Mouse (Mus musculus) limb, embryonic 15.5 days (tissue): ENCODE data around the gene Gm42715. TPM values are rescaled to one million over a fixed set of nuclear protein-coding genes. Genes with fewer than 3 reads are reported as not detected.

Source experiments
- ATAC-seq: fragments of 200-750 bp; cut with Nextera tagmentation; 2 replicates; pipeline ENCODE4 v1.8.0; 2017; ENCODE audit warnings: low read depth, moderate TSS enrichment; ENCODE audit not compliant: insufficient number of reproducible peaks, low FRiP score, low TSS enrichment
- H3K27ac ChIP-seq: fragments of 300-500 bp; sonication (generic); 2 replicates; pipeline ENCODE4 v1.5.1; 2015; ENCODE audit warnings: moderate library complexity, mild to moderate bottlenecking, inconsistent platforms
- H3K27me3 ChIP-seq: fragments of 300-500 bp; sonication (generic); 2 replicates; pipeline ENCODE4 v1.6.1; 2015; ENCODE audit warnings: inconsistent platforms
- H3K36me3 ChIP-seq: fragments of 300-500 bp; sonication (generic); 2 replicates; pipeline ENCODE4 v1.6.1; 2015; ENCODE audit warnings: inconsistent platforms
- H3K4me1 ChIP-seq: fragments of 300-500 bp; sonication (generic); 2 replicates; pipeline ENCODE4 v1.6.1; 2015; ENCODE audit warnings: inconsistent platforms
- H3K4me2 ChIP-seq: fragments of 300-500 bp; sonication (generic); 2 replicates; pipeline ENCODE4 v1.6.1; 2015; ENCODE audit warnings: mild to moderate bottlenecking, inconsistent platforms
- H3K4me3 ChIP-seq: fragments of 300-500 bp; sonication (generic); 2 replicates; pipeline ENCODE4 v1.5.1; 2015; ENCODE audit warnings: mild to moderate bottlenecking, inconsistent platforms
- H3K9ac ChIP-seq: fragments of 300-500 bp; sonication (generic); 2 replicates; pipeline ENCODE4 v1.6.1; 2015; ENCODE audit warnings: inconsistent platforms
- H3K9me3 ChIP-seq: fragments of 300-500 bp; sonication (generic); 2 replicates; pipeline ENCODE4 v1.6.1; 2016; ENCODE audit warnings: inconsistent platforms
- WGBS: fragments of 180-500 bp; shearing (Covaris S2); methylation state at CpG from one replicate; pipeline ENCODE4 v1.1.7; 2015; 5-methylcytosine and 5-hydroxymethylcytosine counted together
- polyA plus RNA-seq: library from polyadenylated mRNA; unstranded; fragments of >200 nt; fragmentation: Nextera tagmentation; extraction: Ambion mirVana; gene quantifications from 2 replicates; pipeline ENCODE4 v1.2.1, GENCODE M21; 2015

Gm42715 gene
- polyA plus RNA-seq, 1 experiment from 2014 or later: 13.1 TPM

GRCm38 (mm10) chr7:127588901-127589300 is 69.5 kb downstream of the Gm42715 start:
- ATAC-seq: no peak
- Histone ChIP-seq H3K27ac (peak overlapping the region; percentile 58; the same call in 1 of the 2 replicates), H3K36me3 (peaks cover 55% of the 10 kb centered on the region), H3K4me1 (peaks cover 17% of the 10 kb centered on the region), H3K4me3 (peak overlapping the region; percentile 89), H3K27me3 (no peaks in the 10 kb centered on the region), H3K4me2 (peak overlapping the region; percentile 87), H3K9ac (peak overlapping the region; percentile 89), H3K9me3 (no peaks in the 10 kb centered on the region)
- WGBS: 4% methylated on average over 29 of the region's 29 CpGs

- Histone ChIP-seq H3K4me3 (peak overlapping the region; percentile 89), H3K27me3 (no peaks in the 10 kb centered on the region), H3K4me2 (peak overlapping the region; percentile 87), H3K27ac (no peak overlapping the region), H3K36me3 (peaks cover 55% of the 10 kb centered on the region), H3K4me1 (peaks cover 17% of the 10 kb centered on the region), H3K9ac (peak overlapping the region; percentile 89; the same call in 1 of the 2 replicates), H3K9me3 (no peaks in the 10 kb centered on the region)
- WGBS: 86% methylated on average over 9 of the region's 9 CpGs
- ATAC-seq: no peak
Measured at GRCm38 (mm10) chr7:127589637-127590036, 70.3 kb downstream of the Gm42715 start.

DNA sequence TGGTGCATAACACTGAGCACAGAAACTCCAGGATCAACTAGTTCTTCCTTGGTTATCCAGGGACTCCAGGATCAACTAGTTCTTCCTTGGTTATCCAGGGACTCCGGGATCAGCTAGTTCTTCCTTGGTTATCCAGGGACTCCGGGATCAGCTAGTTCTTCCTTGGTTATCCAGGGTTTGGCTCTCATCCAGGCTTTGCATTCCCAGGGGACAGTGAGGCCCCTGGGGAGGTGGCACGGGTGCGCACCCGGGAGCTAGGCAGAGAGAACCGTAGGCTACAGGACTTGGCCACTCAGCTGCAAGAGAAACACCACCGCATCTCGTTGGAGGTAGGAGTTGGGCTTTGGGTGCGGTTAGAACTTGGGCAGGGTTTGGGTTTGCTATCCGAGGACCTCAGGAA is 71.7 kb downstream of the Gm42715 start:
- no peak for ATAC-seq
- Histone ChIP-seq H3K27me3 (no peaks in the 10 kb centered on the region), H3K36me3 (peaks cover 65% of the 10 kb centered on the region), H3K27ac (no peak overlapping the region), H3K9ac (no peak overlapping the region), H3K4me2 (no peak overlapping the region), H3K9me3 (no peaks in the 10 kb centered on the region), H3K4me1 (peaks cover 17% of the 10 kb centered on the region), H3K4me3 (no peak overlapping the region)
- WGBS: 92% methylated on average over 10 of the region's 10 CpGs

DNA sequence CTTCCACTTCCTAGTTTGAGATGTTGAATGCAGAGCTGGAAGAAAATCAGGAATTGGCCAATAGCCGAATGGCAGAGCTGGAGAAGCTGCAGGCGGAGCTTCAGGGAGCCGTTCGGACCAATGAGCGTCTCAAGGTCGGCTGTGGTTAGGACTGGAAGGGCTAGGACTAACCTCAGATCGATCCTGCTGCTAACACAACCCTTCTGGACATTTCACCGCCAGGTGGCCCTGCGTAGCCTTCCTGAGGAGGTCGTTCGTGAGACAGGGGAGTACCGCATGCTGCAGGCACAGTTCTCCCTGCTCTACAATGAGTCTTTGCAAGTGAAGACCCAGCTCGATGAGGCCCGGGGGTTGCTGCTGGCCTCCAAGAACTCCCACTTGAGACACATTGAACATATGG is 73.2 kb downstream of the Gm42715 start:
- Histone ChIP-seq H3K36me3 (peaks cover 80% of the 10 kb centered on the region), H3K27ac (no peak overlapping the region), H3K9ac (no peak overlapping the region), H3K4me1 (peaks cover 10% of the 10 kb centered on the region), H3K4me2 (no peak overlapping the region), H3K9me3 (no peaks in the 10 kb centered on the region), H3K4me3 (no peak overlapping the region), H3K27me3 (no peaks in the 10 kb centered on the region)
- ATAC-seq: no peak
- WGBS: 90% methylated on average over 14 of the region's 14 CpGs

GRCm38 (mm10) chr7:127596747-127597146 is 77.4 kb downstream of the Gm42715 start:
- Histone ChIP-seq H3K4me2 (no peak overlapping the region), H3K4me1 (no peaks in the 10 kb centered on the region), H3K4me3 (no peak overlapping the region), H3K36me3 (peaks cover 97% of the 10 kb centered on the region), H3K27ac (no peak overlapping the region), H3K9ac (no peak overlapping the region), H3K9me3 (no peaks in the 10 kb centered on the region), H3K27me3 (no peaks in the 10 kb centered on the region)
- no peak for ATAC-seq
- 94% methylated on average over 17 of the region's 17 CpGs for WGBS

GRCm38 (mm10) chr7:127600612-127601011 is 81.2 kb downstream of the Gm42715 start:
- H3K36me3 ChIP-seq: peaks cover 85% of the 10 kb centered on the region
- H3K4me3 ChIP-seq: no peak overlapping the region
- H3K9me3 ChIP-seq: no peaks in the 10 kb centered on the region
- no peak for ATAC-seq
- WGBS: 90% methylated on average over 7 of the region's 7 CpGs
- no peaks in the 10 kb centered on the region for H3K4me1 ChIP-seq
- no peaks in the 10 kb centered on the region for H3K27me3 ChIP-seq
- no peak overlapping the region for H3K4me2 ChIP-seq
- H3K27ac ChIP-seq: no peak overlapping the region
- no peak overlapping the region for H3K9ac ChIP-seq

DNA sequence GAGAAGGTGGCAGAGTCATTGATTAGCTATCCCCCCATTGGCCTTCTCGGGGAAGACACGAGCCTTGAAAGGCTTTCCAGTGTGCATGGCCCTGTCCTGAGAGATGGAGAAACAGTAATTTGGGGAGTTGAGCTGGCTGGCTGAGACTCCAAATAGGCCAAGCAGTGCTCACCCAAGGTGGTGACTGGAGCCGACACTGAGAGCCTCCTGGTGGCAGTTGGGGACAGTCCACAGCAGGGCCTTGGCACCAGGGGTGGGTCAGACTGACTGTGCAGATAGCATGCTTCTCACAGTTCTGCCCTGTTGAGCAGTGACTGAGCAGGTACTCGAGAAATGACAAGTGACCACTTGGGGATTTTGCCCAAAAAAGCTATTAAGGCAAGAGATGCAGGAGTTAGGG is 82.4 kb downstream of the Gm42715 start:
- H3K9me3 ChIP-seq: no peaks in the 10 kb centered on the region
- H3K9ac ChIP-seq: no peak overlapping the region
- H3K27ac ChIP-seq: no peak overlapping the region
- no peak overlapping the region for H3K4me2 ChIP-seq
- 87% methylated on average over 4 of the region's 4 CpGs for WGBS
- peaks cover 80% of the 10 kb centered on the region for H3K36me3 ChIP-seq
- no peaks in the 10 kb centered on the region for H3K27me3 ChIP-seq
- no peaks in the 10 kb centered on the region for H3K4me1 ChIP-seq
- H3K4me3 ChIP-seq: no peak overlapping the region
- ATAC-seq: no peak

GRCm38 (mm10) chr7:127602903-127603302 is 83.5 kb downstream of the Gm42715 start:
- no peaks in the 10 kb centered on the region for H3K4me1 ChIP-seq
- no peak for ATAC-seq
- 86% methylated on average over 2 of the region's 2 CpGs for WGBS

GRCm38 (mm10) chr7:127604256-127604655 is 84.9 kb downstream of the Gm42715 start:
- Histone ChIP-seq H3K27ac (no peak overlapping the region), H3K9ac (no peak overlapping the region), H3K9me3 (no peaks in the 10 kb centered on the region), H3K36me3 (peaks cover 81% of the 10 kb centered on the region), H3K27me3 (no peaks in the 10 kb centered on the region), H3K4me1 (no peaks in the 10 kb centered on the region), H3K4me3 (no peak overlapping the region), H3K4me2 (no peak overlapping the region)
- ATAC-seq: no peak
- 87% methylated on average over 10 of the region's 10 CpGs for WGBS

More at GRCm38 (mm10) chr7:127602903-127603302, 83.5 kb downstream of the Gm42715 start:
- no peaks in the 10 kb centered on the region for H3K9me3 ChIP-seq
- H3K4me3 ChIP-seq: no peak overlapping the region
- H3K27me3 ChIP-seq: no peaks in the 10 kb centered on the region
- H3K27ac ChIP-seq: no peak overlapping the region
- H3K36me3 ChIP-seq: peaks cover 79% of the 10 kb centered on the region
- H3K4me2 ChIP-seq: no peak overlapping the region
- H3K9ac ChIP-seq: no peak overlapping the region

DNA sequence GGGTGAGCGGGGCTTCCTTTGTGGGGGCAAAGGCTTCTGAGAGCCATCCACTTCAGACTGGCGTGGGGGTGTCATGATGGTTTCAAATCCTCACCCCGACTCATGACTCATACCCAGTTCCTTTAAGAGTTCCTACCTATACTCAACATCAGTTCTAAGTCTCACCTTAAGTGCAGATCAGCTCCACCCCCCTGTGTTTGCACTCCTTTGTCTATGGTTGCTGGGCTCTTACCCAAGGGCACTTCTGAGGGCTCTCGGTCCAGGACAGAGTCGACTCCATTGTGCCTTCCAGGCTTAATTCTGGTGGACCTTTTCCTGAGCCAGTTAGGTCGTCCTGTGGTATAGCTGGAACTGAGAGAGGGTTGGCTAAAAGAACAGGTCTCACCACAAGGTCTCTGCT is 87.8 kb downstream of the Gm42715 start:
- no peak overlapping the region for H3K9ac ChIP-seq
- H3K27me3 ChIP-seq: no peaks in the 10 kb centered on the region
- no peak overlapping the region for H3K4me3 ChIP-seq
- H3K36me3 ChIP-seq: peaks cover 81% of the 10 kb centered on the region
- ATAC-seq: no peak
- no peak overlapping the region for H3K27ac ChIP-seq
- no peaks in the 10 kb centered on the region for H3K4me1 ChIP-seq
- 86% methylated on average over 6 of the region's 6 CpGs for WGBS
- no peak overlapping the region for H3K4me2 ChIP-seq
- H3K9me3 ChIP-seq: no peaks in the 10 kb centered on the region

GRCm38 (mm10) chr7:127611011-127611410 is 91.6 kb downstream of the Gm42715 start:
- no peak overlapping the region for H3K27ac ChIP-seq
- 96% methylated on average over 29 of the region's 29 CpGs for WGBS
- H3K27me3 ChIP-seq: no peaks in the 10 kb centered on the region
- peaks cover 15% of the 10 kb centered on the region for H3K4me1 ChIP-seq
- H3K9ac ChIP-seq: no peak overlapping the region
- no peak for ATAC-seq
- H3K4me2 ChIP-seq: no peak overlapping the region
- no peaks in the 10 kb centered on the region for H3K9me3 ChIP-seq
- H3K36me3 ChIP-seq: peaks cover 65% of the 10 kb centered on the region
- no peak overlapping the region for H3K4me3 ChIP-seq

DNA sequence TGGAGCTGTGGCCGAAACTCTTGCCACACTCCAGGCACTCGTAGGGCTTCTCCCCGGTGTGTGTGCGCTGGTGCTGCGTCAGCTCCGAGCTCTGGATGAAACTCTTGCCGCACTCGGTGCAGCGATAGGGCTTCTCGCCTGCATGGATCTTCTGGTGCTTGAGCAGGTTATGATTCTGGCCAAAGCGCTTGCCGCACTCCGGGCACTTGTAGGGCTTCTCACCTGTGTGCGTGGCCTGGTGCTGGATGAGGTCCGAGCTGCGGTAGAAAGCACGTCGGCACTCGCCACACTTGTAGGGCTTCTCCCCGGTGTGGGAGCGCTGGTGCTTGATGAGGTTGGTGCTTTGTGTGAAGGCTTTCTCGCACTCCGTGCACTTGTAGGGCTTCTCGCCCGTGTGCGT is 92.2 kb downstream of the Gm42715 start:
- Histone ChIP-seq H3K27me3 (no peaks in the 10 kb centered on the region), H3K4me1 (peaks cover 19% of the 10 kb centered on the region), H3K4me2 (no peak overlapping the region), H3K9me3 (no peaks in the 10 kb centered on the region), H3K4me3 (no peak overlapping the region), H3K36me3 (peaks cover 60% of the 10 kb centered on the region), H3K27ac (no peak overlapping the region), H3K9ac (no peak overlapping the region)
- ATAC-seq: no peak
- 96% methylated on average over 26 of the region's 26 CpGs for WGBS

DNA sequence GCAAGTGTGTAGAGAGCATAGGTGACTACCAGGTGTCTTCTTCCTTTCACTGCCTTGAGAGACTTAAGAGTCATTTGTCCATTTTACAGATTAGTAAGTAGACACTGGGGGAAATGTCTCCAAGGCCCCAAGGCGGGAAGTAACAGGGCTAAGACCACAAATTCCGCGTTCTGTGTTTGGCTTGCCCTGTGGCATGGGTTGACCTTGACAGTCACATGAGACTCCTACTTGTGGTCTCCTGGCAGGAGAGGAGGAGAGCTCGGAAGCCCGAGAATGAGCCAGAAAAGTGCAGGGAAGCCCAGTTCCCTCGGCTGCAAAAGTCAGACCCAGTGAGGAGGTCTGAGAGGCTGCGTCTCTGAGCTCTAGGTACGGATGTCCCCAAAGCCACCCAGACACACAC is 94.1 kb downstream of the Gm42715 start:
- Histone ChIP-seq H3K27me3 (no peaks in the 10 kb centered on the region), H3K4me2 (peak overlapping the region; percentile 75; the same call in 1 of the 2 replicates), H3K4me3 (peak overlapping the region; percentile 97; the same call in 1 of the 2 replicates), H3K9me3 (no peaks in the 10 kb centered on the region), H3K4me1 (peaks cover 19% of the 10 kb centered on the region), H3K9ac (no peak overlapping the region), H3K27ac (no peak overlapping the region), H3K36me3 (peaks cover 44% of the 10 kb centered on the region)
- WGBS: 82% methylated on average over 8 of the region's 8 CpGs
- no peak for ATAC-seq
